Mouse (Mus musculus): ENCODE results near the gene Tprg.
A peak's percentile ranks its signal among the peaks of the same experiment; 100 is the strongest.

Gene Tprg

GRCm38 (mm10) chr16:25333279-25334219 is 46.9 kb downstream of the Tprg start:
- DNase-seq (ENCODE audit: extremely low spot score), result peak; percentile 20

GRCm38 (mm10) chr16:25335058-25335703 is 48.6 kb downstream of the Tprg start:
- DNase-seq (ENCODE audit: extremely low spot score), result peak; percentile 42

GRCm38 (mm10) chr16:25349626-25350025 is 63.0 kb downstream of the Tprg start:
- DNase-seq (ENCODE audit: extremely low spot score), result peak; percentile 54

DNA sequence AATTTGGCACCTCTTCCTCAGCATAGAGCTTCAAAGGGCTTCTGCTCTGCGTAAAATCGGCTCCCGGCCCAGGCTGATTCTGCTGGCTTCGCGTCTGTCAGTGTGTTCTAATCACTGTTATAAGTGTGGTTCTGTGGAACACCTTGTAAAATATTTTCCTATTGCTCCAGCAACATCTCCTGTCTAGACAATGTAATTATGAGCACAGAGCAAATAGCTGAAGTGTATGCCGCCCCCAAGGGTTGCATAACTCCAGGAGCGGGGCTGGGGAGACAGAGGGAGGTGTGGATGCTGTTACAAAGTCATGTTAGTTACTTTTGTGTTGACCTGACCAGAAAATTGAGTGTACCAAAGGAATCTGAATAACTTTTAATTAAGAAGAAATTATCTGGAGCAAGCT is 81.2 kb downstream of the Tprg start:
- DNase-seq (ENCODE audit: extremely low spot score), result no peak

GRCm38 (mm10) chr16:25369984-25370412 is 83.4 kb downstream of the Tprg start:
- DNase-seq (ENCODE audit: extremely low spot score), result no peak

DNA sequence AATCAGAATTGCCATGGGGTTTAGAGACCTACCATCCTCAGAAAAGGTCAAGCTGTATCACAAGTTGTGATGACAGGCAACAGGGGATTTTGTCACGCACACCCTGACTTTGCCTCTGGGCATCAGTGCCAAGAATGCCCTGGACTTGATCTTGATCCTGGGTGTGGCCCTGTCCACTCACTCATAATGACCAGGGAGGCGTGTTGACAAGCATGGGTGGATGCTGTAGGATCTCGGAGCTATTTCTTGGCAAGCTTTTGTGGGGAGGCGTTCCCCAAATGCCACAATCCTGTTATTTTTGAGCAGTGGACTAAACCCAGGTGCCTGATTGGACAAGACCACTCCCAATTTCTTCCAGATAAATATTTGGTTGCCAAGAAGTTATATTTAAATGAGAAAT is 87.5 kb downstream of the Tprg start:
- no peak for DNase-seq (ENCODE audit: extremely low spot score)

DNA sequence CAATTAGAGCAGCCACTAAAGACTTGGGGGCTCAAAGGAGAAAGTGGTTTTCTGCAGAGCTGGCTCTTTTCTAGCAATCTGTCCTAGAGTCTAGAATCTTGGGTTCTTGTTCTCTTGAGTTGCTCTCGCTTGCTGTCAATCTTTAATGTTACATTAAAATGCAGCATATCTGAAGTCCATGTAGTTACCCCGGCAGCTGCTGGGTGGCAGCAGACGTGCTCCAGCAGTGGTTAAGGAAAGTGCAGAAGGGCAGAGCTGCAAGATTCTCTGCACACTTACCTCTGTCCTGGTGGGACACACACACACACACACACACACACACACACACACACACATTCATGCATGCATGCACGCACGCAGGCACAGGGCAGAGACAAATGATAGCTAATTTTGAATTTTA is 88.2 kb downstream of the Tprg start:
- no peak for DNase-seq (ENCODE audit: extremely low spot score)

DNA sequence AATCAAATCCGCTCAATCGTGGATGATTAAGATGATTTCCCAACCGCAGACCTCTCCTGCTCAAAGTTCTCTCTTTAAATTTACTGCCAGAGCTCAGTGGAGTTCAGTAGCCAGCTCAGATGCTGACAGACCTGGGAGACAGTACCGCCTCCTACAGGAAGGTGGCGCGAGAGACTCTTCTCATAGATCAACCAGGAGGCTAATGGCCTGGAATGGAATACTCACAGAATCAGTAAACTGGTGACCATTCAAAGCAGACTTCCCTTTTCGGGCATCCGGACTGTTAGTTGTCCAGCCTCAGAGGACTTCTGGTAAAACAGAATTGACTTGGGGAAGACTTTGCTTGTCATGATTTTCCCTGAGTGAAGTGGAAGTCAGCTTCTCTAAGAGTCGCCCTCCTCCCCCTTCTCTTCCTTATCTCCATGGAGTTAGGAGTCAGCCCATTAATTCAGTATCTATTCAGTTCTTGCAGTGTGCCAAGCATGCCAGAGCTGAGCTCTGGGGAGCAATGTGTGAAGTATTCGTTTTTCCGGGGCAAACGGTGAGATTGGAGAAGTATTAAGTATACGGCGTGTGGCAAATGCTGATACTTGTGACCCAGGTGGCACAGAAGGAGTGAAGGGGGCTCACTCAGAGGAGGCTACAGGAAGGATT is 90.2 kb downstream of the Tprg start:
- DNase-seq (ENCODE audit: extremely low spot score), result peak; percentile 76

DNA sequence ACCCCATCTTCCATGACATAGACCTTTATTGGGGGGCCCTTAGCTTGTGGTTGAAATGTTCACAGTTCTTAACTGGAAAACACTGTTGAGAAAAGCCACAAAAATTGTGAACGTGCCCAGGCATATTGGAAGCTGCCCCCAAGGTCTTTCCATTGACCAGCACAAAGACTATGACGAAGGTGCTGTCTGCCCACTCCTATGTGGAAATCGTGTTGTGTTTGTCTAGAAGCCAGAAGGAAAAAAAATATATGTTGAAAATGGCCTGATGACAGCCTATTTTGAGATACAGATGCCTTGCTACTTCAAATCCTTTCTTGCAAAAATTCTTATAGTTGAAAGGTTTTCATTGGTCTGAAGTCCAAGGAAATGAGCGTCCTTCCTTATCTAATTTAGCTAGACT is 91.1 kb downstream of the Tprg start:
- DNase-seq (ENCODE audit: extremely low spot score), result no peak

- DNase-seq (ENCODE audit: extremely low spot score), result no peak
Measured at GRCm38 (mm10) chr16:25385498-25386192, 99.0 kb downstream of the Tprg start.

- DNase-seq (ENCODE audit: extremely low spot score), result no peak
Measured at GRCm38 (mm10) chr16:25394676-25395075, 108.1 kb downstream of the Tprg start.

DNA sequence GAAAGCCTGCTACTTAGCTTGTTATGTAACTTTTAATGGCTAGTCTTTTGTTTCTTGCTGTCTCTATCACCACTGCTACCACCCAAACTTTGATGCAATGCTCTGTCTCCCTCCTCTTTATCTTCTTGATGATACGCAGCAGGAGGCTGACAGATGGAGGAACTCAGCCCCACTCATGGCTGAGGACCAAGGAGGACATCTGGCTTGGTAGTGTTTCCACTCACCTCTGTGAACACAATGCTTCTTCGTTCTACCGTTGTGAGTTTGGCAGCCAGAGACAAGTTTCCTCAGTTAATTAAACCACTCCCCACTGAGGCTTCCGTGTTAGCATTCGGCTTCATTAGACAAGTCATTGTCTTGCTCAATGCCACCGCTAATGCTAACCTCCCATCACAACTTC is 117.5 kb downstream of the Tprg start:
- no peak for DNase-seq (ENCODE audit: extremely low spot score)

DNA sequence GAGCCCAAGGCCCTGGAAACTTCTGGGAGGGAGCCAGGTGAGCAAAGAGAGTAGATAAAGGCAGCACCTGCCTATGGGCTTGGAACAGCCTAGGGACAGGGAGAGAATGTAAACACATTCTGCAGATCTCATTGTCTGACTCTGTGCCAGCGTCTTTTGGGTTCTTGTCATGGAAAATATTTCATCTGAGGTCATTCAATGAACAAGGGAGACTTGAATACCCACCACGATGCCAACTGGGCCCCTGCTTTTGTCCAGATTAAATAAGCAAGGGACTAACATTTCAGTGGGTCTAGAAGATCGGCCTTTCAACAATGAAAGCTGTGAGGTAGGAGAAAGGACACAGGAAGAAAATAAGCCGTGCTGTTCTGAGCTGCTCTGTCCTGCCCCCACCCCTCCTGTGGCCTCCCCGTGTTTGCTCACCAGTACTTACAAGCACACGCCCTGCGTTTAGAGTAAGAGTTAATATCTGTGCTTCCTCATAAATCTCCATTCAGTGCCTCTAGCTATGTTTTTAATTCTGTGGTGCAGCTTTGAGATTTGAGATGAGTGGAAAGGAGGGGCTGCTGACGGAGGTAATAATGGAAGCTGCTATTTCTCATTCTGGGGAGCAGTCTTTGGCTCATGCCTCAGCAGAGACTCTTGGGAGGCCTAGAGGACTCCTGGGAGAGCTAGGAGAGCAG is 120.7 kb downstream of the Tprg start:
- no peak for DNase-seq (ENCODE audit: extremely low spot score)

GRCm38 (mm10) chr16:25408032-25408431 is 121.4 kb downstream of the Tprg start:
- no peak for DNase-seq (ENCODE audit: extremely low spot score)

GRCm38 (mm10) chr16:25411307-25411706 is 124.7 kb downstream of the Tprg start:
- no peak for DNase-seq (ENCODE audit: extremely low spot score)

DNA sequence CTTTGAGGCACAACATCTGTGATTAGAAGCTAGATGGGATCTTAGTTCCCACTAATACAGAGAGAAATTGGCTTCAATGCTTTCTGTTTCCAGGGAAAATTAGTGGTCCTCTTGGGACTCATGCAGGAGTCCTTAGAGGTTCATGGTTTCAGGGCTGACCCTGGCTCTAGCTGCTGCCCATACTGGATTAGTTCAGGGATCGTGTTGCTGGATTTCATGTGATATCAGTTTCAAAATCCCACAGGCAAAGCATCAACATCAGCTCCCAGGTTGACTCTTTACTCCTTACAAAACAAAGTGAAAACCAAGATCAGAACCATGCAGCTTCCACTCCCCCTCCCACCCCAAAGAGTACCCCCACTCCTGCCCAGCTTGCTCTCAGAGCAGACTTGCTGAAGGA is 127.3 kb downstream of the Tprg start:
- DNase-seq (ENCODE audit: extremely low spot score), result no peak

DNA sequence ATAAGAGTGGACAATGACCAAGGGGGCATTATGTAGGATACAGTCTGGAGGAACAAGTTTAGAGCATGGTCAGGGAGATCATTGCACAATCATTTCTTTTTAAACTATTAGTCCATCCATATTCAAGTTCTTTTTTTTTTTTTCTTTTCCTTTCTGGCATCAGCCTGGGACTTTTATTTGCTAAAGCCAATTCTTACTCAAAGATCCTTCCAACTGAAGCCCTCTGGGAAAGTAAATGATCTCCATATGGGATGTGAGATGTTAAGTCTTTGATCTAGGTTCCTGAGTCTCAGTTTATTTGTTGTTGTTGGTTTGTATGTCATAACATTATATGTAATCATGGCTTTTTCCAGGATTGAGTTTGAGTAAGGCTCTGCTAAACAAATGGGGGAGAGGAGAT is 128.6 kb downstream of the Tprg start:
- DNase-seq (ENCODE audit: extremely low spot score), result no peak

- no peak for DNase-seq (ENCODE audit: extremely low spot score)
Measured at GRCm38 (mm10) chr16:25417875-25418630, 131.4 kb downstream of the Tprg start.

GRCm38 (mm10) chr16:25422997-25423396 is 136.4 kb downstream of the Tprg start:
- DNase-seq (ENCODE audit: extremely low spot score), result no peak

GRCm38 (mm10) chr16:25424001-25424400 is 137.4 kb downstream of the Tprg start:
- no peak for DNase-seq (ENCODE audit: extremely low spot score)

GRCm38 (mm10) chr16:25424915-25425314 is 138.3 kb downstream of the Tprg start:
- no peak for DNase-seq (ENCODE audit: extremely low spot score)
